Mouse (Mus musculus) small intestine, adult 10 weeks (tissue): ENCODE data around the gene Olfr59. TPM values are rescaled to one million over a fixed set of nuclear protein-coding genes. Genes with fewer than 3 reads are reported as not detected.

ENCODE experiments used
- polyA plus RNA-seq: library from polyadenylated mRNA; stranded (reverse); fragments of 350-450 nt; fragmentation: Illumina TruSeq; extraction: RNeasy Lipid Tissue Mini Kit (QIAGEN cat#74804); gene quantifications from one replicate; pipeline ENCODE4 v1.2.3, GENCODE M21; 2014; ENCODE audit warnings: low replicate concordance

Olfr59 gene
- not detected for polyA plus RNA-seq

GRCm38 (mm10) chr11:74283436-74283835, at the start of gene Olfr59:
Olfr59 (plus strand) TSS chr11:74283736.

GRCm38 (mm10) chr11:74259508-74259907, 24.0 kb upstream of the Olfr59 start, which contains the start of gene Olfr406:
Olfr406 (plus strand) TSS chr11:74259808.

GRCm38 (mm10) chr11:74337931-74338330, 54.4 kb downstream of the Olfr59 start, which contains the start of gene Olfr410:
Olfr410 (minus strand) TSS chr11:74338031.

Other genes with a start within 250 kb of the Olfr59 start
- not detected for gene Olfr139, start 227.2 kb upstream of the Olfr59 start, polyA plus RNA-seq
- gene Olfr399, start 227.1 kb upstream of the Olfr59 start, polyA plus RNA-seq = not detected
- not detected for gene Zfp616, start 213.8 kb upstream of the Olfr59 start, polyA plus RNA-seq
- gene Olfr401, start 170.0 kb upstream of the Olfr59 start, polyA plus RNA-seq = not detected
- not detected for gene Olfr402, start 130.2 kb upstream of the Olfr59 start, polyA plus RNA-seq
- gene Olfr403, start 97.5 kb upstream of the Olfr59 start, polyA plus RNA-seq = not detected
- not detected for gene Olfr43, start 72.4 kb upstream of the Olfr59 start, polyA plus RNA-seq
- gene Olfr406, start 23.9 kb upstream of the Olfr59 start, polyA plus RNA-seq = not detected
- not detected for gene Olfr410, start 54.3 kb downstream of the Olfr59 start, polyA plus RNA-seq
- gene Olfr411, start 68.9 kb downstream of the Olfr59 start, polyA plus RNA-seq = not detected
- gene Olfr412, start 78.3 kb downstream of the Olfr59 start, polyA plus RNA-seq = not detected